Mouse (Mus musculus) hindbrain, embryonic 12.5 days (tissue): ENCODE measurements around the gene Gm20388. TPM values are rescaled to one million over a fixed set of nuclear protein-coding genes. Genes with fewer than 3 reads are reported as not detected.
A peak's percentile ranks its signal among the peaks of the same experiment; 100 is the strongest.

Source experiments
- ATAC-seq: fragments of 200-750 bp; cut with Nextera tagmentation; 2 replicates; pipeline ENCODE4 v1.8.0; 2017; ENCODE audit warnings: moderate TSS enrichment; ENCODE audit not compliant: low FRiP score
- H3K27ac ChIP-seq: fragments of 300-500 bp; sonication (generic); 2 replicates; pipeline ENCODE4 v1.5.1; 2016; ENCODE audit warnings: mild to moderate bottlenecking
- H3K27me3 ChIP-seq: fragments of 300-500 bp; sonication (generic); 2 replicates; pipeline ENCODE4 v1.6.1; 2016; ENCODE audit warnings: mild to moderate bottlenecking
- H3K36me3 ChIP-seq: fragments of 300-500 bp; sonication (generic); 2 replicates; pipeline ENCODE4 v1.6.1; 2016; ENCODE audit warnings: mild to moderate bottlenecking
- H3K4me1 ChIP-seq: fragments of 300-500 bp; sonication (generic); 2 replicates; pipeline ENCODE4 v1.6.1; 2016
- H3K4me2 ChIP-seq: fragments of 300-500 bp; sonication (generic); replicated peaks from 2 replicates; pipeline ENCODE4 v1.6.1; 2016; ENCODE audit warnings: mild to moderate bottlenecking
- H3K4me3 ChIP-seq: fragments of 300-500 bp; sonication (generic); 2 replicates; pipeline ENCODE4 v1.5.1; 2016; ENCODE audit warnings: mild to moderate bottlenecking
- H3K9ac ChIP-seq: fragments of 300-500 bp; sonication (generic); 2 replicates; pipeline ENCODE4 v1.6.1; 2016; ENCODE audit warnings: mild to moderate bottlenecking, moderate library complexity
- H3K9me3 ChIP-seq: fragments of 300-500 bp; sonication (generic); replicated peaks from 2 replicates; pipeline ENCODE4 v1.6.1; 2016; ENCODE audit warnings: mild to moderate bottlenecking
- WGBS: fragments of 180-500 bp; shearing (Covaris S2); methylation state at CpG from one replicate; pipeline ENCODE4 v1.1.7; 2016; 5-methylcytosine and 5-hydroxymethylcytosine counted together
- polyA plus RNA-seq: library from polyadenylated mRNA; unstranded; fragments of >200 nt; fragmentation: Nextera tagmentation; extraction: Ambion mirVana; gene quantifications from 2 replicates; pipeline ENCODE4 v1.2.1, GENCODE M21; 2016

Gene Gm20388
- polyA plus RNA-seq, 1 experiment from 2014 or later: not detected

- WGBS: 54% methylated on average over 5 of the region's 5 CpGs
- peak overlapping the region; percentile 39; the same call in 1 of the 2 replicates for H3K4me2 ChIP-seq
Observed at GRCm38 (mm10) chr8:120495461-120495860, 584.8 kb downstream of the Gm20388 start.

GRCm38 (mm10) chr8:120496478-120496877 lies 585.8 kb downstream of the Gm20388 start:
- peak overlapping the region; percentile 85; the same call in 1 of the 2 replicates for H3K27ac ChIP-seq
- H3K9ac ChIP-seq: 0 out of 2 replicates have a peak overlapping the region, but pooled peaks have one; percentile 24
- H3K27me3 ChIP-seq: peaks cover 8% of the 10 kb centered on the region; the same call in 1 of the 2 replicates
- no peak for ATAC-seq
- peaks cover 90% of the 10 kb centered on the region for H3K4me1 ChIP-seq
- H3K4me3 ChIP-seq: no peak overlapping the region
- H3K9me3 ChIP-seq: no peaks in the 10 kb centered on the region
- H3K4me2 ChIP-seq: 0 out of 2 replicates have a peak overlapping the region, but pooled peaks have one; percentile 42
- 93% methylated on average over 15 of the region's 15 CpGs for WGBS
- H3K36me3 ChIP-seq: no peaks in the 10 kb centered on the region

More at GRCm38 (mm10) chr8:120495461-120495860, 584.8 kb downstream of the Gm20388 start:
- Histone ChIP-seq H3K27ac (peak overlapping the region; percentile 72; the same call in 1 of the 2 replicates), H3K36me3 (no peaks in the 10 kb centered on the region), H3K9me3 (no peaks in the 10 kb centered on the region), H3K9ac (no peak overlapping the region), H3K4me3 (no peak overlapping the region), H3K4me1 (peaks cover 93% of the 10 kb centered on the region), H3K27me3 (peaks cover 7% of the 10 kb centered on the region; the same call in 1 of the 2 replicates)
- no peak for ATAC-seq

- ATAC-seq: peak; percentile 30; the same call in 1 of the 2 replicates
- 13% methylated on average over 11 of the region's 11 CpGs for WGBS
Observed at GRCm38 (mm10) chr8:120497503-120497946, 586.9 kb downstream of the Gm20388 start.

GRCm38 (mm10) chr8:120498349-120498831 lies 587.7 kb downstream of the Gm20388 start:
- H3K36me3 ChIP-seq: no peaks in the 10 kb centered on the region
- peaks cover 89% of the 10 kb centered on the region for H3K4me1 ChIP-seq
- 15% methylated on average over 4 of the region's 4 CpGs for WGBS
- peak overlapping the region; percentile 2; the same call in 1 of the 2 replicates for H3K4me3 ChIP-seq
- H3K4me2 ChIP-seq: peak overlapping the region; percentile 42
- H3K27me3 ChIP-seq: peaks cover 4% of the 10 kb centered on the region; the same call in 1 of the 2 replicates
- H3K9me3 ChIP-seq: no peaks in the 10 kb centered on the region
- peak overlapping the region; percentile 53 for H3K9ac ChIP-seq
- peak overlapping the region; percentile 85 for H3K27ac ChIP-seq
- ATAC-seq: peak; percentile 41

More at GRCm38 (mm10) chr8:120497503-120497946, 586.9 kb downstream of the Gm20388 start:
- no peak overlapping the region for H3K4me3 ChIP-seq
- H3K9me3 ChIP-seq: no peaks in the 10 kb centered on the region
- H3K4me2 ChIP-seq: peak overlapping the region; percentile 42
- peak overlapping the region; percentile 53 for H3K9ac ChIP-seq
- H3K27ac ChIP-seq: peak overlapping the region; percentile 85
- no peaks in the 10 kb centered on the region for H3K36me3 ChIP-seq
- peaks cover 8% of the 10 kb centered on the region; the same call in 1 of the 2 replicates for H3K27me3 ChIP-seq
- peaks cover 89% of the 10 kb centered on the region for H3K4me1 ChIP-seq

- Histone ChIP-seq H3K9ac (peak overlapping the region; percentile 53; the same call in 1 of the 2 replicates), H3K9me3 (no peaks in the 10 kb centered on the region), H3K27me3 (peaks cover 4% of the 10 kb centered on the region; the same call in 1 of the 2 replicates), H3K4me1 (peaks cover 89% of the 10 kb centered on the region), H3K4me3 (0 out of 2 replicates have a peak overlapping the region, but pooled peaks have one; percentile 2), H3K4me2 (peak overlapping the region; percentile 42), H3K36me3 (no peaks in the 10 kb centered on the region), H3K27ac (peak overlapping the region; percentile 85)
- WGBS: 19% methylated on average over 9 of the region's 9 CpGs
- ATAC-seq: no peak
Observed at GRCm38 (mm10) chr8:120498926-120499605, 588.4 kb downstream of the Gm20388 start.

GRCm38 (mm10) chr8:120500701-120501261 lies 590.1 kb downstream of the Gm20388 start:
- Histone ChIP-seq H3K27ac (no peak overlapping the region), H3K4me1 (peaks cover 89% of the 10 kb centered on the region), H3K9me3 (no peaks in the 10 kb centered on the region), H3K4me3 (no peak overlapping the region), H3K4me2 (no peak overlapping the region), H3K36me3 (no peaks in the 10 kb centered on the region), H3K9ac (no peak overlapping the region), H3K27me3 (peaks cover 4% of the 10 kb centered on the region; the same call in 1 of the 2 replicates)
- ATAC-seq: no peak
- WGBS: 72% methylated on average over 8 of the region's 8 CpGs

- Histone ChIP-seq H3K4me2 (no peak overlapping the region), H3K4me3 (no peak overlapping the region), H3K27me3 (peaks cover 6% of the 10 kb centered on the region; the same call in 1 of the 2 replicates), H3K4me1 (peaks cover 92% of the 10 kb centered on the region), H3K36me3 (no peaks in the 10 kb centered on the region), H3K9me3 (no peaks in the 10 kb centered on the region), H3K27ac (no peak overlapping the region), H3K9ac (no peak overlapping the region)
- ATAC-seq: no peak
- WGBS: 88% methylated on average over 5 of the region's 5 CpGs
Observed at GRCm38 (mm10) chr8:120501426-120501825, 590.8 kb downstream of the Gm20388 start.

GRCm38 (mm10) chr8:120502428-120502827 lies 591.8 kb downstream of the Gm20388 start:
- no peak for ATAC-seq
- Histone ChIP-seq H3K36me3 (no peaks in the 10 kb centered on the region), H3K4me1 (peaks cover 91% of the 10 kb centered on the region), H3K27ac (no peak overlapping the region), H3K4me2 (no peak overlapping the region), H3K9me3 (no peaks in the 10 kb centered on the region), H3K9ac (0 out of 2 replicates have a peak overlapping the region, but pooled peaks have one; percentile 19), H3K4me3 (no peak overlapping the region), H3K27me3 (peaks cover 7% of the 10 kb centered on the region; the same call in 1 of the 2 replicates)
- 53% methylated on average over 5 of the region's 5 CpGs for WGBS

GRCm38 (mm10) chr8:120504251-120505081 lies 593.8 kb downstream of the Gm20388 start:
- no peaks in the 10 kb centered on the region for H3K36me3 ChIP-seq
- peak overlapping the region; percentile 90 for H3K27ac ChIP-seq
- H3K4me2 ChIP-seq: peak overlapping the region; percentile 57
- peak; percentile 12 for ATAC-seq
- WGBS: 7% methylated on average over 15 of the region's 20 CpGs
- peak overlapping the region; percentile 58 for H3K9ac ChIP-seq
- peaks cover 91% of the 10 kb centered on the region for H3K4me1 ChIP-seq
- H3K27me3 ChIP-seq: peaks cover 7% of the 10 kb centered on the region; the same call in 1 of the 2 replicates
- peak overlapping the region; percentile 22 for H3K4me3 ChIP-seq
- no peaks in the 10 kb centered on the region for H3K9me3 ChIP-seq

- H3K4me3 ChIP-seq: peak overlapping the region; percentile 22
- 2% methylated on average over 19 of the region's 19 CpGs for WGBS
- H3K27ac ChIP-seq: peak overlapping the region; percentile 90
- ATAC-seq: peak; percentile 14; the same call in 1 of the 2 replicates
- no peaks in the 10 kb centered on the region for H3K9me3 ChIP-seq
- H3K4me2 ChIP-seq: peak overlapping the region; percentile 57
- peaks cover 95% of the 10 kb centered on the region for H3K4me1 ChIP-seq
- H3K27me3 ChIP-seq: peaks cover 7% of the 10 kb centered on the region; the same call in 1 of the 2 replicates
- H3K36me3 ChIP-seq: no peaks in the 10 kb centered on the region
- H3K9ac ChIP-seq: peak overlapping the region; percentile 58
Observed at GRCm38 (mm10) chr8:120505082-120505511, 594.5 kb downstream of the Gm20388 start.

GRCm38 (mm10) chr8:120505619-120506310 lies 595.1 kb downstream of the Gm20388 start:
- no peaks in the 10 kb centered on the region for H3K9me3 ChIP-seq
- H3K36me3 ChIP-seq: no peaks in the 10 kb centered on the region
- H3K9ac ChIP-seq: peak overlapping the region; percentile 58
- no peak for ATAC-seq
- peak overlapping the region; percentile 90 for H3K27ac ChIP-seq
- 14% methylated on average over 23 of the region's 23 CpGs for WGBS
- peaks cover 95% of the 10 kb centered on the region for H3K4me1 ChIP-seq
- H3K27me3 ChIP-seq: peaks cover 6% of the 10 kb centered on the region; the same call in 1 of the 2 replicates
- peak overlapping the region; percentile 57 for H3K4me2 ChIP-seq
- peak overlapping the region; percentile 22; the same call in 1 of the 2 replicates for H3K4me3 ChIP-seq
